Mouse (Mus musculus): ENCODE measurements around the gene 3110082I17Rik. TPM values are rescaled to one million over a fixed set of nuclear protein-coding genes. Genes with fewer than 3 reads are reported as not detected.

3110082I17Rik gene
- 10 to 100 TPM; 13.7 to 22.1 (median 17.1) TPM for total RNA-seq (2022)

DNA sequence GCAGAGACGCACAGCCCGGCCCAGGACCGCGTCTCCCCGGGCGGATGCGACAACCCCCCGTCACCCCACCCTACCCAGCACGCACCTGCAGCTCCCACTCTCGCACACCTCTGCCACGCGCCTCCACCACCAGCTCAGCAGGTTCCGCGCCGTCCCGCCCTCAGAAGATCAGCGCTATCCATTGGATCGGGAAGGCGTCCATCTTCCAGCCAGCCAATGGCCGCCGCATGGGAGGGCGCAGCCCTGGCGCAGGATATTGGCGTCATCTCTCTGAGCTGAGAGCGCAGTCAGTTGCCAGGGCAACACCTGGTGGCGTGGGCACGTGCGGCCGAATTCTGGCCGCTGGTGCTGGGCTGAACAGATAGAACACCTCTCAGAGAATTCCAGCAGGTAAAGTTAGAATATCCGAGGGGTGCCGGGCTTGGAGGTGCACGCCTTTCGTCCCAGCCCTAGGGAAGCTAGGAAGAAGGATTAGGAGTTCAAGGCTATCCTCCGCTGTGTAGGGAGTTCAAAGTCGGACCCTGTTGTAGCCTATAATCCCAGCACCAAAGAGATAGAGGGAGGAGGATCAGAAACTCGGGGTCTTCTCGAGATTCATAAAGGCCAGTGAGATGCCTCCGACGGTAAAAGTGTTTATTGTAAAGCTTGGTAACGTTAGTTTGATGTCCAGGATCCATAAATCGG is at the start of gene 3110082I17Rik:
Gene 3110082I17Rik, minus strand, starts transcription at position 144 of the 684 bp plus-strand sequence.
- peak; percentile 95 to 99 for DNase-seq (ENCODE audit: low spot score in 2 of 2)

DNA sequence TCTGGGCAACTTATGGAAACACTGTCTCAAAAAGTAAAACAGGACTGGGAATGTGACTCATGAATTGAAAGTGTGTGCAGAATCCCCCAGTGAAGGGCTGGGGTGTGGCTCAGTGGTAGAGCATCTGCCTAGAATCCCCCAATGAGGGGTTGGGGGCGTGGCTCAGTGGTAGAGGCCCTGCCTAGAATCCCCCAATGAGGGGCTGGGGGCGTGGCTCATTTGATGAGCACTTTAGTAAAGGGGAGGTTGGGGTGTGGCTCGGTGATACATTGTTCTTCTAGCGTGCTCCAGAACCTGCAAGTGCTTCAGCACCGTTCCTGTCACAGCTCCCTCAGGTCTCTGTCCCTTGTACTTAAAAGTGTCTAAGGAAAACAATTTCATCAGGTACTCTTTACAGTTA is 45.9 kb upstream of the 3110082I17Rik start:
- DNase-seq (ENCODE audit: low spot score in 2 of 2): no peak

DNA sequence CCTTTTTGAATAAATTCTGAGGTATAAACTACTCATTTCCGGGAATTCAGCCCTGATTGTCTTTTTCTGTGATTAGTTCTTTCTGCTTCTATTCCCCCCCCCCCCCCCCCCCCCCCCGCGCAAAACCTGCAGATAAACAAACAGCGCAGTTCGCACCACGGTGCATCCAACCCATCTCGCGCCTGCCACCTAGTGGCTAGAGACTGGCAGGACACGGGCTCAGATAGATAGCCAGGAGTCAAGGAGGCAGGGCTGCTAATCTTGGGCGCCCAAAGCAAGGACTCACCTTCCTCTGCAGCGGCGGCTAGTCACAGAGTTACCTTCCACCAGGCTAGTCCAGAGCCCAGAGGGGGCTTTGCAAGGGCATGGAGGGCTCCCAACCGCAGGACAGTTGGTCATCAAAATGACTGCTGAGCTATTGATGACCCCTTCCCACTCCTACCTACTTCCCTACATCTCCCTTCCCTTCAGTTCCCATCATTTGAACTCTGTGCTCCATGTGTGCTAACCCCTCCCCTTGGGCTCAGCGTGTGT is 44.8 kb upstream of the 3110082I17Rik start:
- peak; percentile 50 to 81 for DNase-seq (ENCODE audit: low spot score in 2 of 2)

DNA sequence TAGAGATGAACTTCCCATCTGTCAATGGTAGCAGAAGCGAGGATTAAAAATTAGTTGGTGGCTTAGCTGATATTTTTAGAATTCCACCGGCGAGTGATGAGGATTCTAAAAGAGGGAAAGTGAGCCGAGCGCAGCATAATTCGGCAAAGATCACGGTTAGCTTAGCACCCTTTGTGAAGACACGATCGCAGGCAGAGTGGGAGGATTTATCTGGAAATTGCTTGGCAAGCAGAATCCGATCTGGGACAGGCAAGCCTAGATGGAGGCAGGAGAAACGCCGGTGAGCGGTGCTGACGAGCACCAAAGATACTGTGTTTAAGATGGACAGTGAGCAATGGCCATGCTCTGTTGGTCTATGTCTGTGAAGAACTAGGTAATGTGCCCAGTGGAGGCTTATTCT is 42.0 kb upstream of the 3110082I17Rik start:
- DNase-seq (ENCODE audit: low spot score in 2 of 2): peak; percentile 35 to 48

DNA sequence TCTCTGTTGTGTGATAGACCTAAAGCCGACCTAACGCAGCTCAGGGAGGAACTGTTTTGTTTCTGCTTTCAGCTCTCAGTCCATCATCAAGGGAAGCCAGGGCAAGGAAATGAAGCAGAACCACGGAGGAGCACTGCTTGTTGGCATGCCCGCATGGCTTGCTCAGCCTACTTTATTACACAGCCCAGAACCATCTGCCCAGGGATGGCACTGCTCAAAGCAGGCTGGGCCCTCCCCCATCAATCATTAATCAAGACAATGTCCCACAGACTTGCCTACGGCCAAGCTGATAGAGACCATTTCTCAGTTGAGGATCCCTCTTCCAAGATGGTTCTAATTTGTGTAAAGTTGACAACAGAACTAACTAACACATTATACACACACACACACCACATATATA is 38.5 kb upstream of the 3110082I17Rik start:
- DNase-seq (ENCODE audit: low spot score in 2 of 2): no peak

DNA sequence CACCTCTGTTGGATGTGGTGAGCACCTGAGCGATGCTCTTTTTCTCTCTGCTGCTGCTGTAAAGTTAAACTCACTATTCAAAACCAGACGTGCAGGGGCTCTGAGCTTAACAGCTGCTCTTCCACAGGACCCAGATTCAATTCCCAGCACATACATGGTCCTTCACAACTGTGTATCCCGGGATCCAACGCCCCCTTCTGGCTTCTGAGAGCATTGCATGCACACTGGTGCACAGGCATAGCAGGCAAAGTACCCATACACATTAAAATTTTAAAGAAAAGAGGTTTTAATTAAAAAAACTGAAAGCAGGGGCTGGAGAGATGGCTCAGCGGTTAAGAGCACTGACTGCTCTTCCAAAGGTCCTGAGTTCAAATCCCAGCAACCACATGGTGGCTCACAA is 36.6 kb upstream of the 3110082I17Rik start:
- DNase-seq (ENCODE audit: low spot score in 2 of 2): no peak

DNA sequence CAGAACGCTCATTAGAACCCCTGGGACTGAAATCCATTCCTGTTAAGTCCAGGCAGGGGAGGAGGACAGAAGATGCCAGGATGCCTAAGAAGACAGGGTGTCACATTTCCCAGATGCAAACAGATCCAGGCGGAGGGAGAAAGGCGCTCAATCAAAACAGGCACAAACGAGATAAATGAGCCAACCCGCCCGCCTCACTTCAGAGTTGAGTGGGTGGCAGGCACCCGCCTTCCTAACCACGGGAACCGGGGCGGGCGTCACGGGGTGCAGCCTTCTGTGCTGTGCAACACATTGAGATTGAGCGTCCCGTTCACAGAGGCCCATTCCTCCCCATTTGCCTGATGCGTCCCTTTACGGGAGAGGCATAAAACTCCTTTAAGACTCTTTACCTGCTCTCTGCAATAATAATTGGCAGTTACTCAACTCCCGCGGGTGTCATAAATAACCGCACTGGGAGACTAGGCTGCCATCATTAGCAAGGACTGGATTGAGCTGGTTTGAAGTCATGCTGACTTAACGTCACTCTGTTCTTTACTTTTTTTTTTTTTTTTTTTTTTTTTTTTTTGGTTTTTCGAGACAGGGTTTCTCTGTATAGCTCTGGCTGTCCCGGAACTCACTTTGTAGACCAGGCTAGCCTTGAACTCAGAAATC is 34.8 kb upstream of the 3110082I17Rik start:
- peak; percentile 41 to 64 for DNase-seq (ENCODE audit: low spot score in 2 of 2)

DNA sequence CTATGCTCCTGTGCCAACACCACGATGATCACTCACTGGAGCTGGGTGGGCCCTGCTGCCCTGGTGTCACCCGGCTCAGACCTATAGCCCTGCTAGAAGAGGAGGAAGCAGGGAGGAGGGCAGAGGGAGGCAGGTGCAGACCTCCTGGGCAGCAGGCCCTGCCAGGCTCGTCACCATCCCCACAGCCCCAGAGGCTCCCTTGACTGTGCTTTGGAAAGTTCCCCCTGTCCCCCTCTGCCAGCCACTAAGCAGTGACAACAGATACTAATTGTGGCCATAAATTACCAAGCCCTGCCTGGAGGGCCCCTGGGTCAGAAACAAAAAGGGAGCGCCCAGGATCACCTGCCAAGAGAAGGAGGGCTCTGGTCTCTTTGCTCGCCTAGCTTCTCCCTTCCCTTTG is 33.4 kb upstream of the 3110082I17Rik start:
- no peak for DNase-seq (ENCODE audit: low spot score in 2 of 2)

DNA sequence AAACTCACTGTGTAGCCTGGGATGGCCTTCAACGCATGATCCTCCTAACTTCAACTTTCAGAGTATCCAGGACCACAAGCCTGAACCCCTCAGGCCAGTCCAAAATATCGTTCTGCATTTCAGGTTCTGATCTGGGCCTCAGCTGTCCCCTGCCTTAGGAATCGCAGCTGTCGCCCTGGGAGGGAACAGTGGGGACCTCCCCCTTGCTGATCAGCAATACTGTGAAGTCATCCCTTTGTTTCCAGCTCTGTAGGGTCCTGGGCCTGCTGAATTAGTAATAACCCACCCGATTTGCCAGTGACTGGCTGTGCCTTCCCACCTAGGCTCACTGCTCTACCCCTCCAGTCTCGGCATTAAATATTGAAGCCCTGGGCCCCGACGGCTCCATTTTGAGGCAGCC is 31.0 kb upstream of the 3110082I17Rik start:
- no peak for DNase-seq (ENCODE audit: low spot score in 2 of 2)

DNA sequence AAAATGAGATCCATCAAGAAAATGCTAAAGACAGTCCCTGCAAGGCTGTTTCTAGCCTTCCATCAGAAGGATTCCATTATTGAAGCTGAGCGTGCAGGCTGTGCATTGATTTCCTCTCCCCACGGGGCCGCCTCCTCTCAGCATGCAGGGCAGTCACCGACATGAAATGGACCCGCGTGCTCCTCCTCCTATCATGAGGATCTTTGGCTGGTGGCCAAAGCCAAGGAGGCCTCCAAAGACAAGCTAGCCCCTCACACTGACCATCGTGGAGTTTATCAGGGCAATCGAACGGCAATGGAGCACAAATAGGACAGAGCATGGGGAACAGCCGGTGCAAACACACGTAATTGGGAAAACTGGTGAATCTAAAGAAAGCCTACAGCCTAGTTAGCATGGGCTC is 29.8 kb upstream of the 3110082I17Rik start:
- no peak for DNase-seq (ENCODE audit: low spot score in 2 of 2)

DNA sequence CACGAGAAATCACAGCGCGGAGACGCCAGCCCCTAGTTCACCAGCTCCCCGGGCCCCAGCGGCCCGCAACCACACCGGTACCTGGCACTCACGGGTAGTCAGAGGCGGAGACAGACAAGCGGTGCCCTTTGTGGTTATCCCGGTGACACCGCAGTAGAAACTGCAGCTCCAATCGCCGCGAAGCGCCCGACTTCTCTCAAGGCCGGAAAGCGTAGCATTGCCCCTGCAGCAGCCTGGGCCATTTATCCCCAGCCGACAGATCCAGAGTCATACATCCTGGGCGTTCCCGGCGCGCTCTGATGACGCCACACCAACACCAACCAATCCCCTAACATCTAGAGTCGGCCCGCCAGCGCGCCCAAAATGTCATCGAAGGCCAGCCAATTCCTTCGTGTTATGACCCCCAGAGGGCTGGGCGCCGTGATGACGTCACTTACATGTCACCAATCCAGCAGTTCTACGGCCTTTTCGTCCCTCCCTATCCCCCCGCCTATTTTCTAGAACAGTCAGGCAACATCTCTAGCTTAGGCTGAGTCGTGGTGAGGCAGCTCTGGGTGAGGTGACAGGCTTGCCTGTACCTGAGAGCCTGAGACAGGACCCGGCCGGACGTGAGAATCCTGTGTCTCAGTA is 24.0 kb upstream of the 3110082I17Rik start, which contains the start of gene Zfand2a:
Gene Zfand2a, minus strand, starts transcription at position 365 of the 630 bp plus-strand sequence.
- peak; percentile 100 for DNase-seq (ENCODE audit: low spot score in 2 of 2)

DNA sequence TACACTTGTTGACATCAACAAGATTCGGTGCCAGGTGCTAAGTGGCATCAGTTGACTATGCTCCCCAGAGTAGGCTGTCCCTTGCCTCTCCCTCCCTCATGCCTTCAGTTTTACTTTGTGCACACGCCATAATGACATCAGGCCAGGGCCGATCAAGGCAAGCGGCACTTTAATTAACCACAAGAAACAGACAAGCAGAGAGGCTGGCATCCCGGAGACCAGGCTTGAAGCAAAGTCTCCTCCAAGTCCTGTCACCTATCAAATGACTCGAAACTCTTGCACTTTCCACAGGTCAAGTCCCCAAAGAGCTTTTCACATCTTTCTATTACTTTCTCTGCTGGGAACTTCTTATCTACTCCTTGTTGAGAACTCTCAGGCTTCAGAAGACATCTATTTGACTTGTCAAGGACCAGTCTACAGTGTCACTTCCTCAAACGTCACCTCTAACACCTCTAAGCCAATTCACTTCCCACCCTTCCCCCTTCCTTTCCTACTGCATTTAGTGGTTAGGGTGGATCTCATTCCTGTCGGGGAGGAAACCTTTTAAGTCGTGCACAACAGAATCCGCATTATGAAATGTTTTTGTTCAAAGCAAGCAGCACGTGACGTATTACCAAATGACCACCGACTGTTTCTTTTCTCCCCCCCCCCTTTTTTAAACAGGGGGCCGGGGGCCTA is 23.0 kb upstream of the 3110082I17Rik start:
- DNase-seq (ENCODE audit: low spot score in 2 of 2): no peak

DNA sequence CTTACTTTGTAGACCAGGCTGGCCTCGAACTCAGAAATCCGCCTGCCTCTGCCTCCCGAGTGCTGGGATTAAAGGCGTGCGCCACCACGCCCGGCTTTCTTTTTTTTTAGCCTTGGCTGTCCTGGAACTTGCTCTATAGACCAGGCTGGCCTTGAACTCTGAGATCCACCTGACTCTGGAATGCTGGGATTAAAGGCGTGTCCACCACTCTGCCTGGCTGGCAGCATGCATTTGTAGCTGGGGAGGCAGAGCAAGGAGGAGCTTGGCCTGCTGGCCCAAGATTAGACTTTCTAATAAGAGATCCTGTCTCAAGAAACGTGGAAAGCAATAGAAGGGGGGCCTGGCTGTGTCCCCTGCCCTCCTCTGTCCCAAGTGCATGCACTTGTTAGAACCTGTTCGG is 20.1 kb upstream of the 3110082I17Rik start:
- no peak for DNase-seq (ENCODE audit: low spot score in 2 of 2)

DNA sequence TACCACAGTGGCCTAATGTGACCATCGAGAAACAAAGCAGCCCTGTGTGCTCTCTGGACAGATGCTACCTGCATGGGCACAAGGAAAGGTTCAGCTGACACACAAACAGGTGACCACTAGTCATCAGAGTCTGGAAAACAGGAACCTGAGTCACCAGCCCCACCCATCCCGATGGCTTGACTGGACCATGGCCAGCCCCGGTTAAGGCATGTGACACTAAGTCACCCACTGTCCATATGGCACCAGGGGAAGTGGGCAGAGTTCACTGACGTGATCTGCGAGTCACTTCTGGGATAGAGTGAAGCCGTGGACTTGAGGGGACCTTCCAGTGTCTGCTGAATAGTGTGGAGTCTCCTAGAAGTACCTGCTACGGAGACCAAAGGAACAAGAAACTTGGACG is 18.8 kb upstream of the 3110082I17Rik start:
- DNase-seq (ENCODE audit: low spot score in 2 of 2): no peak

DNA sequence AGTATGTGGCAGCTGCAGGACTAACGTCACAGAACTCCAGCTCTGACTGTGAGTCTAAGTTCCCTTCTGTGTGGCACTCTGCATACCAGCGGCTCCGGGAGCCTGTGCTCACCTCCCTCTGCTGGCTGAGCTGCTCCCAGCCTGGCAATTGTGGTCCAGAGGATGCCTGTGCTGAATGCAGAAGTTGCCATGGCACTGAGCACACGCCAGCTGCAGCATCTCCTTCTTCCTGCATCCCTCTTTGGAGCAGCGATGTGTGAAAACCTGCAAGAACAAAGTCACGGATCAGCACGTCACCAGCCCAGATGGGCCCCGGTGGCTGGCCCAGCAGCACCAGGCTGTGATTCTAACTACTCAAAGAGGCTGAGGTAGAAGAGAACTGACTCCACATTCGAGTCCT is 14.4 kb upstream of the 3110082I17Rik start:
- DNase-seq (ENCODE audit: low spot score in 2 of 2): peak in 1 of 2 experiments; percentile 30

DNA sequence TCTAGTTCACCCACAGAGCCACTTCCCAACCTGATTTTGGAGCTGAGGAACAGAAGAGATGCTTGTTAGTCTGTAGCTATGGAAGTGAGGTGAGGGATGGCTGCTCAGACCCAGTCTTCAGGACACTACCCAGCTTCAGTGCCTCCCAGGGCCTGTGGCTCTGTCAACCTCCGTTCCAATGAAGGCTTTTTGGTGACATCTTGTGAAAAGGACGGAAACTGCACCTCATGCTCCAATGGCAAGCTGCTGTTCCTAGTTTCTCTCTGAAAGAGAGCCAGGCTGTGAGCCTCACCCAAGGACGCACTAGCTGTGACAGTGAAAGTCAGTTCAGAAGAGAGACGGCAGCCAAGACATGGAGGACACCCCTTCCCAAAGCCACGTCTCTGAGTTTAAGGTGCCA is 7.7 kb upstream of the 3110082I17Rik start:
- DNase-seq (ENCODE audit: low spot score in 2 of 2): peak in 1 of 2 experiments; percentile 38

DNA sequence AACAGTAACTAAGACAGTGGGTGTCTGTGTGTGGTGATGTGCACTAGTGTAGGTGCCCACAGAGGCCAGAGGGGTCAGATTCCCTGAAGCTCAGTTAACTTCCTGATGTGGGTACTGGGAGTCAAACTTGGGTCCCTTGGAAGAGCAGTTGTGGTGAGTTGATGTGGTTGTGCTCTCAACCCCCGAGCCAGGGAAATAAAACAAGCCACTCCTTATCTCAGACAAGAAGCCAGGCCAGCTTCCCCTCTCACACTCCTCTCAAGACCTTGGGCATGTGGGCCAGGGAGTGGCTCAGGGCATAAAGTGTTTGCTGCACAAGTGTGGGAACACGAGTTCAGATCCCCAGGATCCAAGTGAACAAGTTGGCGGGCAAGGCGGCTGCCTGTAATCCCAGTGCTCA is 6.5 kb upstream of the 3110082I17Rik start:
- DNase-seq (ENCODE audit: low spot score in 2 of 2): no peak

DNA sequence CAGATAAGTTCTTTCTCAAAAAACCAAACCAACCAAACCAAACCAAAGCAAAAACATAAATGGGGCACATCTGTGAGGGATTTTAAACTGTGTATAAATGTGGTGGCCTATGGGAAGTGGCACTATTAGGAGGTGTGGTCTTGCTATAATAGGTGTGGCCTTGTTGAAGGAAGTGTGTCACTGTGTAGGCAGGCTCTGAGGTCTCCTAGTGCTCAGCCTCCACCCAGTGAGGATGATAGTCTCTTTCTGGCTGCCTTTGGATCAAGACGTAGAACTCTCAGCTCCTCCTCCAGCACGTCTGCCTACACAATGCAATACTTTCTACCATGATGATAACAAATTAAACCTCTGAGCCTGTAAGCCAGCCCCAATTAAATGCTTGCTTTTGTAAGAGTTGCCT is 6.0 kb upstream of the 3110082I17Rik start:
- no peak for DNase-seq (ENCODE audit: low spot score in 2 of 2)

DNA sequence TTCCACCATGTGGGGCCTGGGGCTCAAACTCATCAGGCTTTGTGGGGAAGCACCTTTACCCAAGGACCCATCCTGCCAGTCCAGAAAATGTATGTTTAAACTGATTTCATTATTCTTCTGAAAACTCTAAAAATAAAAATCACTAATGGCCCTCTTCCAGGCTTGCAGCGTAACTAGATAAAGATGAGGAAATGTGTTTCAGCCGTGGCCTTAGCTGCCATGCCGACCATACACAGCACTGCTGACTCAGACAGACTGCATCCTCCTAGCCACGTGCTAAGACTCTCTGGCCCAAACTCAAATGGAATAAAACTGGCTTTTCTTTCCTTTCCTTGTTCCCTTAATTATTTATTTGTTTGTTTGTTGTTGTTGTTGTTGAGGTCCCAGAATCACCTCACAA is 4.5 kb upstream of the 3110082I17Rik start:
- no peak for DNase-seq (ENCODE audit: low spot score in 2 of 2)

DNA sequence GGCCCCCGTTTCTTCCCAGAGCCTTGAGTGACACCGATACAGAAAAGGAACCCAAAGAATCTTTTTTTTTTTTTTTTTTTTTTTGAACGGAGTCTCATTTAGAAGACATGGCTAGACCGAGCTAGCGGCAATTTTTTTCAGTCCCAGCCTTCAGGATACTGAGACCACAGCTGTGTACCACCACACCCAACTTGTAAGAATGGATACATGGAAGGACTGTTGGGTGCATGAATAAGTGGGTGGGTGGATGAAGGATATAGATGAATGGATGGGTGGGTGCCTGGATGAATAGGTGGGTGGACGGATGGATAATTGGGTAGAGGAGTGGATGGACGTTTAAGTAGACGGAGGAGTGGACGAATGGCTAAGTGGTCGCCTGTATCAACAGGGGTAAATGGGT is 389 bp downstream of the 3110082I17Rik start:
- no peak for DNase-seq (ENCODE audit: low spot score in 2 of 2)

DNA sequence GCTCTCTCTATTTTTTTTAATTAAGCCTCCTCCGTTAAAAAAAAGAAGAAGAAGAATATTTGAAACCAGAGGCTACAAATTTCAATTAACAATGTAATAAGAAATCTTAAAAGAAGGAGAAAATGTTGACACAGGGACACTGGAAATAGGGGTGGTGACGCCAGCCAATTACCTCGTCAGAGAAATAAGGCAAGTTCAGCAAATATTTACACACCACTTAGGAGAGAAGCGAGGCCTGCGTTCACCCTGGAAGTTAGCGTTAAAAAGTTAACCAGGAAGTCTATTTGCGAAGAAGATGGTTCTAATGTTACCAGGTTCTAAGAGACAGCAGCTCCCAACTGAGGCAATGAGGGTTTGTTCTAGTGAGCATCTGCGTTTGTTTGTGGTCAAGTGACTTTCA is 3.1 kb downstream of the 3110082I17Rik start:
- no peak for DNase-seq (ENCODE audit: low spot score in 2 of 2)

DNA sequence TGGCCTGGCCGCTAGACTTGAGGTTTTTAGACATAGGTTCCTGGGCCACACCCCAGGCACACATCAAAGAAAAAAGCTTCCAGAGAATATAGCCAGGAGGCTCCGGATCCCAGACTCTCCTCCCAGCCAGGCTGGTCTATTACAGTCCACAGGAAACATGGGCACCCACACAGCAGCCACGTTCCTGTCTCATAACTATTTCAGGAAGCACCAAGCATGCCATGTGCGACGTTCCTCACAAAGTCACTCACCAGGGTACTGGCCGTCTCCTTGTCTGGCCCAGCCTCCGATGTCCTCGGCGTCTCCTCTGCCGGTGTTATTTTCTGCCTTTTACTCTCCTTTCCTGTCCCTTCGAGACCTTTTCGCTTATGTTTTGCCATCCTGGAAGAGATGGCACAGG is 5.2 kb downstream of the 3110082I17Rik start:
- DNase-seq (ENCODE audit: low spot score in 2 of 2): no peak

All from layer of hippocampus, adult 8-10 months (tissue).